Mouse (Mus musculus) hindbrain, embryonic 11.5 days (tissue): ENCODE data around the gene Nfib. TPM values are rescaled to one million over a fixed set of nuclear protein-coding genes. Genes with fewer than 3 reads are reported as not detected.

ENCODE experiments used
- ATAC-seq: fragments of 200-750 bp; cut with Nextera tagmentation; 2 replicates; pipeline ENCODE4 v1.8.0; 2017; ENCODE audit warnings: mild to moderate bottlenecking, moderate TSS enrichment, moderate library complexity; ENCODE audit not compliant: low FRiP score
- DNase-seq: peaks from one replicate; pipeline ENCODE4 v3.0.0-alpha.2; 2015; ENCODE audit warnings: low spot score
- H3K27ac ChIP-seq: fragments of 300-500 bp; sonication (generic); 2 replicates; pipeline ENCODE4 v1.5.1; 2014; ENCODE audit warnings: mild to moderate bottlenecking, low read depth, low read length
- H3K27me3 ChIP-seq: fragments of 300-500 bp; sonication (generic); 2 replicates; pipeline ENCODE4 v1.6.1; 2014; ENCODE audit warnings: mild to moderate bottlenecking, low read length, moderate library complexity, mixed read lengths; ENCODE audit not compliant: control insufficient read depth, insufficient read depth
- H3K36me3 ChIP-seq: fragments of 300-500 bp; sonication (generic); 2 replicates; pipeline ENCODE4 v1.6.1; 2014; ENCODE audit warnings: mild to moderate bottlenecking, low read length, moderate library complexity, mixed read lengths; ENCODE audit not compliant: control insufficient read depth, insufficient read depth
- H3K4me1 ChIP-seq: fragments of 300-500 bp; sonication (generic); replicated peaks from 2 replicates; pipeline ENCODE4 v1.6.1; 2014; ENCODE audit warnings: low read length, mixed read lengths; ENCODE audit not compliant: control insufficient read depth, insufficient read depth
- H3K4me2 ChIP-seq: fragments of 300-500 bp; sonication (generic); replicated peaks from 2 replicates; pipeline ENCODE4 v1.6.1; 2014; ENCODE audit warnings: mild to moderate bottlenecking, low read depth, low read length
- H3K4me3 ChIP-seq: fragments of 300-500 bp; sonication (generic); 2 replicates; pipeline ENCODE4 v1.5.1; 2014; ENCODE audit warnings: low read depth, low read length
- H3K9ac ChIP-seq: fragments of 300-500 bp; sonication (generic); 2 replicates; pipeline ENCODE4 v1.6.1; 2014; ENCODE audit warnings: low read depth, low read length
- H3K9me3 ChIP-seq: fragments of 300-500 bp; sonication (generic); 2 replicates; pipeline ENCODE4 v1.6.1; 2016; ENCODE audit warnings: low read length; ENCODE audit not compliant: control insufficient read depth
- WGBS: fragments of 180-500 bp; shearing (Covaris S2); extraction: QIAGEN DNeasy Blood & Tissue Kit; methylation state at CpG from one replicate; pipeline ENCODE4 v1.1.7; 2014; 5-methylcytosine and 5-hydroxymethylcytosine counted together
- polyA plus RNA-seq: library from polyadenylated mRNA; unstranded; fragments of >200 nt; fragmentation: Nextera tagmentation; extraction: Ambion mirVana; gene quantifications from 2 replicates; pipeline ENCODE4 v1.2.1, GENCODE M21; 2014

Nfib gene
- polyA plus RNA-seq, 1 experiment from 2014 or later = 38.6 TPM

GRCm38 (mm10) chr4:82403975-82404651 is 301.4 kb downstream of the Nfib start:
- Histone ChIP-seq H3K9ac (no peak overlapping the region), H3K9me3 (no peaks in the 10 kb centered on the region), H3K4me3 (no peak overlapping the region), H3K36me3 (no peaks in the 10 kb centered on the region), H3K4me2 (no peak overlapping the region), H3K4me1 (peaks cover 5% of the 10 kb centered on the region; the same call in 1 of the 2 replicates), H3K27ac (no peak overlapping the region), H3K27me3 (no peaks in the 10 kb centered on the region)
- WGBS = 86% methylated on average over 13 of the region's 13 CpGs
- DNase-seq (no peak), ATAC-seq (no peak)

DNA sequence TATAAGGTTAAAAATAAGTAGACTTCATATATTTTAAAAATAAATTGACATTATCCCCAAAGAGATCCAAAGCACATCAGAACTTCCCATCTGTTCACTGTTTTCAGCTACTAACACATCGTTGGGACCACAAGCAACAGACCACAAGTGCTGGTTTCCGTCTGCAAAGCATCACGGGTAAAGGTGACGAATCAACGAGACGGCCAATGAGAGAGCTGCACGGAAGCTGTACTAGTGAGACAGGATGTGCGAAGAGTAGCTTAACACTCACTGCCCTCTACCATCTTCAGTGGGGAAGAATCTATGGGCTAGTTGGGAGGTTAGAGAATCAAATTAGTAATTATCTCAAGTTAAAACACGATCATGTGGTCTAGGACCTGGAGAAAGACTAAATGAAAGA is 302.9 kb downstream of the Nfib start:
- no peak for DNase-seq
- no peak for ATAC-seq
- H3K4me3 ChIP-seq = no peak overlapping the region
- H3K9me3 ChIP-seq = no peaks in the 10 kb centered on the region
- no peak overlapping the region for H3K9ac ChIP-seq
- H3K27ac ChIP-seq = no peak overlapping the region
- H3K27me3 ChIP-seq = no peaks in the 10 kb centered on the region
- H3K4me2 ChIP-seq = no peak overlapping the region
- WGBS = 94% methylated on average over 9 of the region's 9 CpGs
- peaks cover 5% of the 10 kb centered on the region; the same call in 1 of the 2 replicates for H3K4me1 ChIP-seq
- no peaks in the 10 kb centered on the region for H3K36me3 ChIP-seq

- peaks cover 5% of the 10 kb centered on the region; the same call in 1 of the 2 replicates for H3K4me1 ChIP-seq
- H3K27ac ChIP-seq = no peak overlapping the region
- DNase-seq = no peak
- H3K9ac ChIP-seq = no peak overlapping the region
- no peaks in the 10 kb centered on the region for H3K27me3 ChIP-seq
- 0 out of 2 replicates have a peak, but pooled peaks have one; percentile 22 for ATAC-seq
- H3K4me3 ChIP-seq = no peak overlapping the region
- no peaks in the 10 kb centered on the region for H3K36me3 ChIP-seq
- H3K4me2 ChIP-seq = no peak overlapping the region
- 24% methylated on average over 3 of the region's 3 CpGs for WGBS
- no peaks in the 10 kb centered on the region for H3K9me3 ChIP-seq
Measured at GRCm38 (mm10) chr4:82401450-82402061, 304.0 kb downstream of the Nfib start.

- ATAC-seq (no peak; the same call in 1 of the 2 replicates), DNase-seq (peak; percentile 34)
- Histone ChIP-seq H3K9me3 (no peaks in the 10 kb centered on the region), H3K36me3 (no peaks in the 10 kb centered on the region), H3K4me3 (no peak overlapping the region), H3K9ac (no peak overlapping the region), H3K27ac (no peak overlapping the region), H3K27me3 (no peaks in the 10 kb centered on the region), H3K4me1 (peaks cover 5% of the 10 kb centered on the region; the same call in 1 of the 2 replicates), H3K4me2 (no peak overlapping the region)
- 14% methylated on average over 5 of the region's 5 CpGs for WGBS
Measured at GRCm38 (mm10) chr4:82400536-82400935, 305.0 kb downstream of the Nfib start.

DNA sequence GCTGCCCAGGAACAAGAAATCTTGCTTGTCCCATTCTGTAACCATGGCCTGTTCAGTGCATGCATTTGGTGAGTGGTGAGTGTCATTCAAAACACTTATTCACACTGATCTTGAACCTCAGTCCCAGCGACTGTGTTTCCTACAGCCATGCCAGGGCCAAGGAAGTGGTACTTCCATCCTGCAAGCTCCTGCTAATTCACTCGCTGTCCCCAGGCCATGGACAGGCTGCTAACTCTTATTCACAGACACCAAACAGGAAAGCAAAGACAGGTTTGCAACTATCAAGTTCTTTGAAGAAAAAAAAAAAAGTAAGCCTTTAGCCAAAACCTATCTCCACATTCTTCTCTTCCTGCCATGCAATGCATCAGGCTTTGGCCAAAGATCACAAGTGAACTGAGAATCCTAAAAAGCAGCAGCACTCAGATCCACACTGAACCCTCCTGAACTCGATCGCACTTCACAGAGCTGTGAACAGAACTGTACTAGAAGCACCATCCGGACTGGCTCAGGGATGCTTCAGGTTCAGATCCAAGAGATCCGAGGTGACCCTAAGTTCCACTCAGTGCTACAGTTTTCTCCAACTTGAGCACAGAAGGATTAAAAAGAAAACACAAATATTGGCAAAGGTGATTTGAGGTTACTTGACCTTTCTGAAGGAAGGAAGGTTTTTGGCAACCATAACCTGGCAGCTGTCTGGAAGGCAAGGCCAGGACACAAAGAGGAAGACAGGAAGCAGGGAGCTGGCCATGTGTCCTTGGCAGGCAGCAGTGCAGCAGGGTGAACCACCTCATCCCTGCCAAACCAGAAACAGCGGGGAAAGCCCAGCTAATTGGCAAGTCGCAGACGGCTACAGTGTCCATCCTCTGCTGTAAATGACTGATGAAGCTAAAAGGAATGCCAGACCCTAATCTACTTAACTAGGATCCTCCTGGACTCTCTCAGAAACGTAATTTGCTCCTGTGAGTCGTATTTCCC is 305.9 kb downstream of the Nfib start:
- DNase-seq = no peak
- peaks cover 5% of the 10 kb centered on the region; the same call in 1 of the 2 replicates for H3K4me1 ChIP-seq
- H3K27me3 ChIP-seq = no peaks in the 10 kb centered on the region
- no peaks in the 10 kb centered on the region for H3K9me3 ChIP-seq
- H3K36me3 ChIP-seq = no peaks in the 10 kb centered on the region
- H3K27ac ChIP-seq = no peak overlapping the region
- H3K4me3 ChIP-seq = no peak overlapping the region
- H3K9ac ChIP-seq = no peak overlapping the region
- no peak overlapping the region for H3K4me2 ChIP-seq
- no peak for ATAC-seq
- WGBS = 62% methylated on average over 11 of the region's 11 CpGs

DNA sequence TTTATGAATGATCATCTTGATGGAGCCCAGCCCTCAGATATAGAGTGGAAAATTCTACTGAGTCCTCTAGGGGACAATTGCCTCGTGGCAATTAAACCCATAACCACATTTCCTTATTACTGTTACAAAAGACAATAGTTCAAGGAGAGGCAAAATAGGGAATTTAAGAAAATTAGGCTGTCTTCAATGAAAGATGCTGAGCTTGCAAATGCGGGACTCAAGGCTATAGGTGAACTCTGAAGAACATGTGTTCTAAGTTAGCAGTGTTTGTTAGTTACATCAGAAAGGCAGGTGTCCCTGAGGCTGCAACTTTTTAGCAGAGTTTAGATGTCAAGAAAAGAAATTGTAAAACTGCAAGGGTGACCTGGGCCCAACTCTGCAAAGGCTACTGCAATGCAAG is 307.3 kb downstream of the Nfib start:
- H3K9me3 ChIP-seq = no peaks in the 10 kb centered on the region
- H3K4me1 ChIP-seq = peaks cover 5% of the 10 kb centered on the region; the same call in 1 of the 2 replicates
- no peak for DNase-seq
- 80% methylated on average over 2 of the region's 2 CpGs for WGBS
- no peaks in the 10 kb centered on the region for H3K36me3 ChIP-seq
- H3K4me3 ChIP-seq = no peak overlapping the region
- ATAC-seq = no peak
- no peaks in the 10 kb centered on the region for H3K27me3 ChIP-seq
- H3K4me2 ChIP-seq = no peak overlapping the region
- H3K27ac ChIP-seq = no peak overlapping the region
- no peak overlapping the region for H3K9ac ChIP-seq

DNA sequence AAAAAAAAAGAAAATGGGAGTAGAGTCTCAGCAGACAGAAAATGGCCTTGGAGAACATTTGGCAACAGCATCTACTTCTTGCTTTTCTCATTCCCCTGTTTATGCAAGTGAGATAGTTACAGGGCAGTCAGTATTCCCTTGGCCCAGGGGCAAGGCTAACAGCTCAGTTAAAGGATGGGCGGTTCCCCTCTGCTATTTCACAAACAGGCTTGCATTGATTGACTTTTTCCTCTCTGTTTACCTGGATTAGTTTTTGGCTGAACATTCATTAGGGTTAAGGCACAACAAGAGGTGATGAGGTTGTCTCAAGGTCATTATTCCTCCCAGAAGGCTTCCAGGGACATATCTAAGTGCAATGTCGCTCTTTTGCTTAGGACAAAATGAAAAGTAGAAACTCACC is 308.7 kb downstream of the Nfib start:
- 95% methylated on average over 2 of the region's 2 CpGs for WGBS
- ATAC-seq = no peak
- Histone ChIP-seq H3K36me3 (no peaks in the 10 kb centered on the region), H3K4me2 (no peak overlapping the region), H3K4me3 (no peak overlapping the region), H3K9ac (no peak overlapping the region), H3K27me3 (no peaks in the 10 kb centered on the region), H3K9me3 (no peaks in the 10 kb centered on the region), H3K4me1 (peaks cover 4% of the 10 kb centered on the region; the same call in 1 of the 2 replicates), H3K27ac (no peak overlapping the region)
- DNase-seq = no peak

- H3K4me2 ChIP-seq = no peak overlapping the region
- ATAC-seq (no peak), DNase-seq (no peak)
- H3K27me3 ChIP-seq = no peaks in the 10 kb centered on the region
- WGBS = 89% methylated on average over 4 of the region's 4 CpGs
- no peaks in the 10 kb centered on the region for H3K36me3 ChIP-seq
- H3K27ac ChIP-seq = no peak overlapping the region
- no peak overlapping the region for H3K4me3 ChIP-seq
- 0 out of 2 replicates have a peak, but pooled peaks cover 2% of the 10 kb centered on the region for H3K4me1 ChIP-seq
- H3K9ac ChIP-seq = no peak overlapping the region
- no peaks in the 10 kb centered on the region for H3K9me3 ChIP-seq
Measured at GRCm38 (mm10) chr4:82396003-82396402, 309.5 kb downstream of the Nfib start.
